Mouse (Mus musculus) monocyte, adult 5-6 weeks (primary cell): ENCODE results near the gene Gpr1. TPM values are rescaled to one million over a fixed set of nuclear protein-coding genes. Genes with fewer than 3 reads are reported as not detected.
A peak's percentile ranks its signal among the peaks of the same experiment; 100 is the strongest.
"Not testable (repeated sequence)": the region's sequence is repeated elsewhere in the genome, so short reads cannot be mapped to it uniquely, and the experiment has no call there.

Source experiments
- ATAC-seq: fragments of 153-309, 156-312 bp; replicated peaks from 2 replicates; pipeline ENCODE4 v1.8.0; 2017; ENCODE audit warnings: mild to moderate bottlenecking; ENCODE audit not compliant: low TSS enrichment, insufficient number of reproducible peaks, severe bottlenecking, poor library complexity, low FRiP score
- total RNA-seq: library from RNA; stranded (forward); fragments of 200-1000, 200-491, 200-594 nt; gene quantifications from 3 replicates; pipeline ENCODE4 v1.2.3, GENCODE M21; 2017

Gene Gpr1
- total RNA-seq, 1 experiment from 2014 or later: not detected

DNA sequence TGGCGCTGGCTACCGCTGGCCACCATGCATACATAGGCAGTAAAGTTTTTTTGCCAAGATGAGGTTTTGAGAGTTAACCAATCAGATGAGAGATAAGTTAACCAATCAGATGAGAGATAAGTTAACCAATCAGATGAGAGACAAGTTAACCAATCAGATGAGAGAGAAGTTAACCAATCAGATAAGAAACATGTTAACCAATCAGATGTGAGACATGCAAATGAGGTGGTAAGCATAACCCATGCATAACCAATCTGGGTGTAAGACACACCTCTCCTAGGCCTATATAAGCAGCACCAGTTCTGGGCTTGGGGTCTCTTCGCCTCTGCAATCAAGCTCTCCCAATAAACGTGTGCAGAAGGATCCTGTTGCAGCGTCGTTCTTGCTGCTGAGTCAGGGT, 28.9 kb downstream of the Gpr1 start:
- not testable (repeated sequence) for ATAC-seq

DNA sequence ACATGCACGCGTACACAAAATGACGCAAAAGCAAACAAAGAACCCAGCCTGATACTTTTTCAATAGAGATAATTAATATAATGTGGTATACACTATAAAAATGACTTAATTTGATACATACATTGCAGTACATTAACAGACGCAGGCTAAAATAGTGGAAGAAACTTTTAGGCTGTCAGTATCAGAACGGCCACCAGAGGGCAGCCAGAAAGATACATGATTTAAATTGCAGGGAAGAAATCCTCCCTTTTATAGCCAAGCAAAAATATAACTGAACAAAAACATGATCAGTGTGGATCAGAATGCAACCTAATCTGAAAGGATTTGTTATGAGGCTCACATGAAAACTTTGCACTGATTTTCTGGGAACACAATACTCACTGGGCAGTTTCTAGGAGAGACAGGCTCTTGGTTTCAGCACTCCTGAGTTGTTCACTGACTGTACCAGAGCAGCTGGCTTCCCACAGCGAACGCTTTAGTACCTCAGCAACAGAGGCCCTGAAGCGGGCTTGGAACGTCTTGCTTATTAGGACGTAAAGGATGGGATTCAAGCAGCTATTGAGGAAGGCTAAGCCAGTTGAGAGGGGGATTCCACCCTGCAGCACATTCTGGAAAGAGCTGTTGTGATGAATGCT, 31.6 kb downstream of the Gpr1 start:
- no peak for ATAC-seq

DNA sequence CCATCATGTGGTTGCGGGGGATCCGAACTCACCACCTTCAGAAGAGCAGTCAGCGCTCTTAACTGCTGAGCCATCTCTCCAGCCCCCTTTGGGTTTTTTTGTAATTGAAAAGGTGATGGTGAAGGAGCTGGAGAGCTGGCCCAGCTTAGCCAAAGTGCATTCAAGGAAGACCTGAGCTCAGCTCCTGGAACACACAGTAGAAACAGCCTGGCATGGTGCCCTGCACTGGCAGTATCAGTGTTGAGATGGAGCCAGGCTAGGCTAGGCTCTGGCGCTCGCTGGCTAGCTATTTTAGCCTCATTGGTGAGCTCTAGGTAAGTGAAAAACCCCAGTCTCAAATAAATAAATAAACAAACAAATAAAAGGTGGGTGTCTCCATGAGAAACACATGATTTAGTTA, 32.1 kb downstream of the Gpr1 start:
- ATAC-seq: no peak

DNA sequence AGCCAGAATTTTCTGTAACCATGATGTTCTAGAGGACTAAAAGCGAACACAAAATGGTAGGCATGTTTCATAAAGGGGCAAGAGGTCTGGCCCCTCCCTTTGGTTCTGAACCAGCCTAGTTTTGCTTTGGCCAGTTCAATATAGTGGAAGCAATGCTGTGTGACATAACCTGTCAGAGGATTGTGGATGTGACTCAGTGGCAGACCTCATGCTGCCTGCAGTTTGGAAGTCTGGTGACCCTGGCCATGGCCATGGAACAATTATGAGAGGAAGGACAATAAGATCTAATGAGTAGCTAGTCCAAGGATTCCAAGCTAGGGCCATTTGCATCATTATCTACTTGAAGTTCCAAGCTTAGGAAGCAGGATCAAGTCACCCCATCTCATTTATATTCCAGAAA, 32.9 kb downstream of the Gpr1 start:
- no peak for ATAC-seq

DNA sequence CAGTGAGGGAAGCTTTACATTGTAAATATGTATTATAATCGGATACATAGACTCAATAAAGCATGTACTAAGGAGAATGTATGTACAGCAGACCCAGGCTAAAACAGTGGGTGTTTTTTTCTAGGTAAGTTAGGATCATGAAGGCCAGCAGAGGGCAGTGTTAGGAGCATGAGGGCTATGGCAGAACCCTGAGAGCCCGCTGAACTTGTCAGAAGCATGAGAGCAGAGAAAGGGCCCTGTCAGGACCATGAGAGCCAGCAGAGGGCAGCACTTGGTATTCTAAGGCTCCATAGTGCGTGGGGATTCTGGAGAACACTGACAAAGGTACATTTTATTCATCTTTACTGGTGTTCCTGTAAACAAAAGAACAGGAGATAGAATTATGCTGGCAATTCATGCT, 33.3 kb downstream of the Gpr1 start:
- peak; percentile 82 for ATAC-seq

DNA sequence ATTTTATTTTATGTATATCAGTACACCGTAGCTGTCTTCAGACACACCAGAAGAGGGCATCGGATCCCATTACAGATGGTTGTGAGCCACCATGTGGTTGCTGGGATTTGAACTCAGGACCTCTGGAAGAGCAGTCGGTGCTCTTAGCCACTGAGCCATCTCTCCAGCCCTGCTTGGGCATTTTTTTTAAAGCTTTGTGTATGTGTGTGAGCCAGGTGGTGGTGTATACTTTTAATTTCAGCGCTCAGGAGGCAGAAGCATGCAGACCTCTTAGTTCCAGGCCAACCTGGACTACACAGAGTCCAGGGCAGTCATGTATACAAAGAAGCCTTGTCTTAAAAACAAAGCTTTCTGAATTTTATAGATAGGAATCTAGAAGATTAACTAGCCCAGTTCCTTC, 33.8 kb downstream of the Gpr1 start:
- not testable (repeated sequence) for ATAC-seq

DNA sequence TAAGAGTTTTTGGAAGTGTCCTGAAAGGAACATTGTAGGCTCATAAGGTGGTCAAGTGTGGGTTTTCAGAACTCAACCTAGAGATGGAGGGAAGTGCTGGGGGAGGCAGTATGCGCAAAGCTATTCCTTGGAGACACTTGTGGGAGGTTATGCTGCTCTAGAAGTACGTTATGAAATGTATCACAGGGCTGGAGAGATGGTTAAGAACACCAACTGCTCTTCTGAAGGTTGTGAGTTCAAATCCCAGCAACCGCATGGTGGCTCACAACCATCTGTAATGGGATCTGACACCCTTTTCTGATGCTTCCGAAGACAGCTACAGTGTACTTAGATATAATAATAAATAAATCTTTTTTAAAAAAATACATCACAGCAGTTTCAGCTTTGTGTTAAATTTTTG, 34.2 kb downstream of the Gpr1 start:
- ATAC-seq: no peak

DNA sequence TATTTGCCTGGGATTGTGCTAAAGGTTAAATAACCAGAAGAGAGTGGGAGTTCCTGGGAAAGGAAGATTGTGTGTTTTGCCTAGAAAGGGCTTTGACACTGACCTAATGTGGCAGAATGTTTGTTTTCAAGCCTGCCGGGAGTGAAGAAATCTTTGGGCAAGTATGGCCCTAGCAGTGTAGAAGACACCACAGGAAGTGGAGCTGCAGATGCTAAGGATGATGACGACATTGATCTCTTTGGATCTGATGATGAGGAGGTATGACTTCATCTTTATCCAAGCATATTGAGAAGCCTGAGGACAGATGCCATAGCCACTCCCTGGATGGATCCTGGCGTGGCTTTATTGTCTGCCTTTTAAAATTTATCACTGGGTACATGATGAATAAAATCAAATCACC, 36.0 kb downstream of the Gpr1 start:
- ATAC-seq: no peak

DNA sequence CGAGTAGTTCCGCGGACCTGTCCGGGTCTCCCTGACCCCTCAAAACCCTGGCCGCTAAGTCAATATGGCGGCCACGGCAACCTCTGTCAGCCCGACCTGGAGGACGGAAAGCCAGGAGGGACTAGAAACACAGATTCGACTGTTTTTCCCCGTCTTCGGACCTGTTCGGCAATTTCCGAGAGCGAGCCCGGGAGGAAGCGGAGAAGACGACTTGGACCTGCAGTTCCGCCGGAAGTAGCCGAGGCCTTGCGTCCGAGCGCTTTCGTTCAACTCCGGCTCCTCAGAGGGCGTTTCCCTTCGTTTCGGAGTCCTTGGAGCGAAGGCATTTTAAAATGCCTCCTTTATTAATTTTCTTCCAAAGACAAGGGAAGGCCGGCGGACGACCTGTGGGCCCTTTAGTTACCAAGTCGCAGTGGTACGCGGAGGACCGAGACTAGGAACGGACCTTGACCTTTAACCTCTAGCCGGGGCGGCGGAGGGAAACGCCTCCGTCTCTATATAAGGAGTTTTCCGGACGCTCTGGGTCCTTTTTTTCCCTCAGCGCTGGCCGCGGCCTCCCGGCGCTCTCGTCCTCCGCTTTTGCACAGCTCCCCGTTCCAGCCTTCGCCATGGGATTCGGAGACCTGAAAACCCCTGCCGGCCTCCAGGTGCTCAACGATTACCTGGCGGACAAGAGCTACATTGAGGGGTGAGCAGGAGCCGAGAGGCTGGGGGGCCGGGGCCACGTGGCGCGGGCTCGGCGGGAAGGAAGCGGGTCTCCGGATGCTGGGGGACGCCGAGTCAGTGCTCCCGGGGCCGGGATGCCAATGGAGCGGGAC, 37.5 kb downstream of the Gpr1 start, which contains the start of the genes Eef1b2 and Ndufs1:
Gene Eef1b2, plus strand, starts transcription at position 222 of the 818 bp plus-strand sequence.
Gene Ndufs1, minus strand, starts transcription at position 230 of the 818 bp plus-strand sequence.
- ATAC-seq: peak; percentile 87

DNA sequence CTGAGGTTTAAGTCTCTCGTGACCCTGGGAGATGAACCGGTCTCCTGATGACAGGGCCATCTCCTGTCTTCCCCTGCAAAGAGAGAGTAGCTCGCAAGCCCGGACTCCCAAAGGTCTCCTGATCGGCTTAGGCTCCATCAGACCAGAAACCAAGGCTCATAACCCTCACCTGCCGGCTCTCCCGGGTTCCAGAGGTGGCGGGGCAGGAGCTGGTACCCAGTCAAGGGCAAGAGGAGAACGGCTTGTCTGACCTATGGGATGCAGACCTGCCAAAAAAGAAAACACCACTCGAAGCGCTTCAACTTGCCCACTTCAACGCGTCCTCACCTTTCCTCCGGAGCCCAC, 38.1 kb downstream of the Gpr1 start:
- ATAC-seq: peak; percentile 0; the same call in 1 of the 2 replicates

DNA sequence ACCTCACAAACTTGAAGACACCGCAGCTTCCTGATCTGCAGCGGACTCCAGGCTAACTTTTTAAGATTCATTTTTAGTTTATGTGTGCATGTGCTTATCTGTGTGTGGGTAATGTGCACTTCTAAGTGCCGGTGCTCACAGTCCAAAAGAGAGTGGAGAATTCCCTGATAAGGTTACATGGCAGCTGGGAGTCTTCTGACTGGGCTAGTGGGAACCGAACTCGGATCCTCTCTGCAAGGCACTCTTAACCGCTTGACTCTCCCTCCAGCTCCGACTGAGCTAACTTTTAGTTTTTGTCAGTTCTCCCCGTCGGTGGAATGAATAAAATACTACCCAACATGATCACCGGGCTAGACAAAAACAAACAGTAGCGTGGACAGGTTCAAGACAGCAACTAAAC, 38.5 kb downstream of the Gpr1 start:
- no peak for ATAC-seq

DNA sequence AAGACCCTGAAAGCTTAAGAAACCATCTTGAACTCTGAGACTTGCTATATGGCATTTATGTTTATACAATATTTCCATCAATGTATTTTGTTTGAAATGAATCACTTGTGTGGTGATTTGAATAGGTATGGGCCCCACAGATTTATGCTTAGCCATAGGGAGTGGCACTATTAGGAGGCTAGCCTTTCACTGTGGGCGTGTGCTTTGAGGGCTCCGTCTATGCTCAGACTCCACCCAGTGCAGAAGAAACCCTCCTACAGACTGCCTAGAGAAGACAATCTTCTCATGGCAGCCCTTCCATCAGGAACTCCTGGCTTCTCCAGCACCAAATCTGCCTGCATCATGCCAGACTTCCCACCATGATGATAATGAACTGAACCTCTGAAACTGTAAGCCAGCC, 45.7 kb downstream of the Gpr1 start:
- ATAC-seq: no peak

DNA sequence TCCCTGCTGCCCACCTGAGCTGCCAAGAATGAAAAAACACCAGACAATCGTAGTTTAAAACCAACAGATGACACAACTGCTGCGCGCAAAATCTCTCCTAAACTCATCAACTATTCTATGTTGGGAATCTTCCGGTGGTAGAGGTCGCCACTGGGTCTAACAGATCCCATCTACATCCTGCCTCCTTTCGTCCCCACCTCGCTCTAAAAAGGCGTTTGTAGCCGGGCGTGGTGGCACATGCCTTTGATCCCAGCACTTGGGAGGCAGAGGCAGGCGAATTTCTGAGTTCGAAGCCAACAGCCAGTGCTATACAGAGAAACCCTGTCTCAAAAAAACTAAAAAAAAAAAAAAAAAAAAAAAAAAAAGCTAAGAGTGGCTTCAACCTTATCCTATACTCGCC, 74.1 kb downstream of the Gpr1 start:
- no peak for ATAC-seq

DNA sequence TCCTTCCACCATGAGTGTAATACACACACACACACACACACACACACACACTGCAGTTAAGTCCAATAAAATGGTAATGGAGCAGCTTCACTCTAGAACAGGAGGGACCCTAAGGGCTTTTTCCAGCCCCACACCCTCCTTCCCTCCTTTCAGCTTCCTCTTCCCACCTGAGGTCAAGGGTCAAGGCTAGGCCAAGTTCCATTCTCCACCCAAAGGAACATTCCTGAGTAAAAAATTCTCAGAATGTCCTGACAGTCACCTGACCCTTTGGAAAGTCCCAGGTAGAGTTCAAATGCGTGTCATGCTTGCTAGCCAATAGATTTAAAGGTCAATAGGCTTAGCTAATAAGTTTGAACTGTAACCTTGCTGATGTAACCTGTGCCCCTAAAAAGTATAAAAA, 75.8 kb downstream of the Gpr1 start:
- not testable (repeated sequence) for ATAC-seq

DNA sequence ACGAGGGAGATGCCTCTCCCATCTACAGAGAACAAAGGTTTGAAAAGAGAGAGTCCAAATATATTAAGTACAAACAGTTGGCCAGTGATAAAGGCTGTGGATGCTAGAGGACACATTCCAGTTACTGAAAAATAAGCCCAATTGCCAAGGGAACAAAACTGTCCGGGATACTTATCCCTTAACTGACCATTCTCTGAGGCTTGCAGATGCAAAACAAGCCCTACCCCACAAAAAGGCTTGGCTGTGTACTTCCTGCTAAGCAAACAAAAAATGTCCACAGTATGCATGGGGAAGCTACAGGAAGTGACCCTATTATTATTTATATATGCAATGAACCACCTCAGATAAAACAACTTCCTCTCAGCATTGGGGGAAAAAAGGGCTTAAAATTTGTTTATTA, 76.4 kb downstream of the Gpr1 start:
- ATAC-seq: no peak

DNA sequence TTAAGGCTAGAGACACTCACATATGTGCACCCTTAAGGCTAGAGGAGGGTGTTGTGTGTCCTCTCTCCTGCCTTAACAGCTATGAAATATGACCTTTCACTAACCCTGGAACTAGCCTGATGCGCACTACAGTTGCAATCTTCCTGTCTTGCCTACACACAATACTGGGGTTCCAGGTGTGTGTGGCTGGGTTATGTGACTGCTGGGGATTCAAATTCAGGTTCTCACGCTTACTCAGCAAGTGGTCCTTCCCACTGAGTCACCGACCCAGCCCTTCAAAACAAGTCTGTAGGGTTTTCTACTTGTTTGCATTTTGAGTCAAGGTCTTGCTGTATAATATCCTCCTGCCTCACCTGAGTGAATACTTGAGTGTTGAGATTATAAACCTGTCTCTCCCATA, 79.8 kb downstream of the Gpr1 start:
- no peak for ATAC-seq

Other genes starting within 250 kb of the Gpr1 start
- gene Ino80d, start 99.9 kb downstream of the Gpr1 start, total RNA-seq: 21.6 to 40.6 TPM (median 22.9 TPM) in 3 replicates
- gene Eef1b2, start 37.7 kb downstream of the Gpr1 start, total RNA-seq: 1,374 to 1,946 TPM (median 1,494 TPM) in 3 replicates
- gene Ndufs1, start 37.7 kb downstream of the Gpr1 start, total RNA-seq: 64.3 to 129 TPM (median 108 TPM) in 3 replicates
- gene Zdbf2, start 58.7 kb upstream of the Gpr1 start, total RNA-seq: 1.9 TPM in 1 of 3 replicates, not detected in the others
- 0.19 to 0.53 TPM in 2 of 3 replicates, not detected in the other for gene Adam23, start 231.3 kb upstream of the Gpr1 start, total RNA-seq